Mouse (Mus musculus) small intestine, adult 2 months (tissue): ENCODE data around the gene Gm4175. TPM values are rescaled to one million over a fixed set of nuclear protein-coding genes. Genes with fewer than 3 reads are reported as not detected.
"Not testable (repeated sequence)": the region's sequence is repeated elsewhere in the genome, so short reads cannot be mapped to it uniquely, and the experiment has no call there.

ENCODE experiments used
- H3K27ac ChIP-seq: fragments of 200-500 bp; 2 replicates; pipeline ENCODE4 v1.5.1; 2012; ENCODE audit warnings: low read depth, low read length, control low read depth, inconsistent platforms; ENCODE audit not compliant: insufficient read depth
- H3K27me3 ChIP-seq: fragments of 200-500 bp; 2 replicates; pipeline ENCODE4 v1.6.1; 2012; ENCODE audit warnings: mild to moderate bottlenecking, moderate library complexity, low read length, inconsistent platforms; ENCODE audit not compliant: control insufficient read depth, insufficient read depth
- H3K36me3 ChIP-seq: fragments of 200-500 bp; 2 replicates; pipeline ENCODE4 v1.6.1; 2012; ENCODE audit warnings: mild to moderate bottlenecking, low read length, control low read depth, inconsistent platforms; ENCODE audit not compliant: control insufficient read depth, insufficient read depth
- H3K4me1 ChIP-seq: fragments of 200-500 bp; 2 replicates; pipeline ENCODE4 v1.6.1; 2012; ENCODE audit warnings: low read length, inconsistent platforms, mixed read lengths; ENCODE audit not compliant: control insufficient read depth, insufficient read depth, insufficient read length
- H3K4me3 ChIP-seq: fragments of 200-500 bp; 2 replicates; pipeline ENCODE4 v1.5.1; 2012; ENCODE audit warnings: low read depth, mild to moderate bottlenecking, control low read depth, inconsistent platforms, low read length, moderate library complexity
- WGBS: fragments of 180-500 bp; shearing (Covaris S2); methylation state at CpG from one replicate; pipeline ENCODE4 v1.1.7; 2018; 5-methylcytosine and 5-hydroxymethylcytosine counted together
- polyA plus RNA-seq: library from polyadenylated mRNA; depleted of rRNA; stranded (reverse); fragments of >200 nt; gene quantifications from 2 replicates; pipeline ENCODE4 v1.2.3, GENCODE M21; 2012; rRNA removed

Gene Gm4175
- not detected in 2 replicates for polyA plus RNA-seq

GRCm38 (mm10) chr7:21761375-21761774 lies at the start of gene Gm4175:
Gene Gm4175 (minus strand): TSS chr7:21761475.
- not testable (repeated sequence) for H3K27ac ChIP-seq, H3K36me3 ChIP-seq, H3K4me1 ChIP-seq, H3K27me3 ChIP-seq, H3K4me3 ChIP-seq
- no CpG with 5 or more reads among the region's 5 CpGs for WGBS

GRCm38 (mm10) chr7:21796628-21797027 lies 35.4 kb upstream of the Gm4175 start, which contains the start of gene Gm4177:
Gene Gm4177 (minus strand): TSS chr7:21796728.
- not testable (repeated sequence) for H3K27ac ChIP-seq, H3K36me3 ChIP-seq, H3K27me3 ChIP-seq, H3K4me3 ChIP-seq, H3K4me1 ChIP-seq
- no CpG with 5 or more reads among the region's 3 CpGs for WGBS

Other genes with a start within 250 kb of the Gm4175 start
- gene Vmn1r130, start 249.7 kb downstream of the Gm4175 start, polyA plus RNA-seq = not detected in 2 replicates
- not detected in 2 replicates for gene Vmn1r131, start 215.4 kb downstream of the Gm4175 start, polyA plus RNA-seq
- not detected in 2 replicates for gene Vmn1r132, start 147.4 kb downstream of the Gm4175 start, polyA plus RNA-seq
- not detected in 2 replicates for gene Gm4177, start 35.3 kb upstream of the Gm4175 start, polyA plus RNA-seq
- gene Vmn1r135, start 70.9 kb upstream of the Gm4175 start, polyA plus RNA-seq = not detected in 2 replicates
- gene Gm5725, start 82.8 kb upstream of the Gm4175 start, polyA plus RNA-seq = not detected in 2 replicates
- gene Gm5891, start 159.8 kb upstream of the Gm4175 start, polyA plus RNA-seq = not detected in 2 replicates
- gene Vmn1r137, start 233.1 kb upstream of the Gm4175 start, polyA plus RNA-seq = not detected in 2 replicates